Mouse (Mus musculus): ENCODE measurements at regions not wholly inside any gene's neighbourhood (a gene's known extent, or its start where the extent isn't known, plus 50 kb on each side); places are given as distances from the start of the nearest gene placed in this dataset.

DNA sequence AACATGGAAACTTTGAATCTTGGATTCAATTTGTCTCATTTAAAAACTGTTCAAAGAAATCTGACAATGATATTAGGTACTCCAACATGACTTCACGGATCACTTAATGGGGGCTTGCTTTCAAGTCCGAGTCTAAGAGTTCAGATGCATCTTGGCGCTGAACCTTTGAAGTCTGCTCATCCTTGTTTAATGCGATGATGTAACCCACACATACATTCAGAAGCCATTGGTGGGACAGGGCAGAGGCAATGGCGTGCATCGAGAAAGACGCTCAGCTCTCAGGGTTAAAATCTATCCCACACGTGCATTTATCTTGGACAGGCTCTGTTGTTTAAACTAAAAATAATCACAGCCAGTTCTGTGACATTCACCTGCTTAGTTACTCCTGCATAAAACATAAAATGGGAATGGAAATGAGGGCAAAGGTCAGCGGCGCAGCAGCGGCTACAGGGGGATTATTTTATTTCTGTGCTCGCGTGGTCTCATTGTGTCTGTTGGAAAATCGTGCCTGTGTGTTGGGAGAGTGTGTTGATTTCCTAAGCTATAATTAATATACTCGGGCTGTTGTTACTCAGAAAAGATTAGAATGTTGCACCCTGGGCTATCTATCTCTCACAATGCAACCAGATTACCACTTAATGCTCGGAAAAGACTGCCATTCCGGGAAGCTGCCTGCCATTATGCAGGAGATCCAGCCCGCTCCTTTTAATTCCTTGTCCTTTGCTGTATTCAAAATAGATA, 754.5 kb downstream of the Nedd1 start:
- peak overlapping the region; percentile 20; the same call in 1 of the 2 replicates for H3K9ac ChIP-seq (ENCODE audit: low read length)
- no peaks in the 10 kb centered on the region for H3K27me3 ChIP-seq (ENCODE audit: control insufficient read depth, insufficient read depth, low read length)
- 48% methylated on average over 18 of the region's 18 CpGs for WGBS
- peak overlapping the region; percentile 31; the same call in 1 of the 2 replicates for H3K27ac ChIP-seq (ENCODE audit: low read depth, low read length)
- H3K9me3 ChIP-seq (ENCODE audit: control insufficient read depth, low read length), result no peaks in the 10 kb centered on the region
- ATAC-seq (replicated peaks; ENCODE audit: low FRiP score) (peak; percentile 51; the same call in 1 of the 2 replicates), DNase-seq (ENCODE audit: low spot score) (no peak)
- no peak overlapping the region for H3K4me3 ChIP-seq (ENCODE audit: low read depth, low read length)
- peaks cover 4% of the 10 kb centered on the region; the same call in 1 of the 2 replicates for H3K4me1 ChIP-seq (replicated peaks; ENCODE audit: control insufficient read depth, insufficient read depth, low read length)
- H3K36me3 ChIP-seq (ENCODE audit: control insufficient read depth, insufficient read depth, low read length), result no peaks in the 10 kb centered on the region
- peak overlapping the region; percentile 24; the same call in 1 of the 2 replicates for H3K4me2 ChIP-seq (ENCODE audit: low read depth, low read length, severe bottlenecking)

DNA sequence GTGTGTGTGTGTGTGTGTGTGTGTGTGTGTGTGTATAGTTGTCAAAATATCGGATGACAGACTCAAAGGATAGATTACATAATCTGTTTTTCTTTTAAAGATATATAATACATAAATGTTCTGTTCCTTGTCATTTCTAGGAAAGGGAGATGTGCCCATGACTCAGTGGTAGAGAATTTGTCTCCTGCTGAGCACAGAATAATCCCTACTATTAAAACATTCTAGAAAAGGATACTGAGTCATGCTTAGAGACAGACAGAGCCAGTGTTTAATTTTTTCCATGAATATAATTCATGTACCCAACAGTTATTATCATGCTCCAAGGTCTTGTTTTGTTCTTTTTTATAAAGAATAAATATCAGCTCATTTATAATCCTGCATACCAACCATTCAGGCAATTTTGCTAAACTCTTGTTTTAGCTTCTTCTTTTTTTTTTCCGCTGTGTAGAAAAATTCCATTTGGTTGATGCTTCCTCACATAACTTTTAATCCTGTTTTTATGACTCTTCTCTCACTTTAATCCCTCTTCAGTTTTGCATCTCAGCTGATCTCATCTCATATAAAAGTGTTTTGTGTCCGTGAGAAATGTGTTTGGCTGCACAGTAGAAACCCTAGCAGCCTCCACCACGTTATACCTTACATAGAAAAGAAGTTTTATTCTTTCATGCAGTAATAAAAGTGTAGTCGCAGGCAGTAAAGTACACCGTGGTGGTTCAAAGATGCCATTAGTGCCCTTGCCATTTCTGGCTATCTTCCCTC, 762.3 kb downstream of the Nedd1 start:
- Histone ChIP-seq H3K36me3 (ENCODE audit: control insufficient read depth, insufficient read depth, low read length) (no peaks in the 10 kb centered on the region), H3K27me3 (ENCODE audit: control insufficient read depth, insufficient read depth, low read length) (no peaks in the 10 kb centered on the region), H3K4me3 (ENCODE audit: low read depth, low read length) (no peak overlapping the region), H3K4me1 (replicated peaks; ENCODE audit: control insufficient read depth, insufficient read depth, low read length) (no peaks in the 10 kb centered on the region), H3K9me3 (ENCODE audit: control insufficient read depth, low read length) (no peaks in the 10 kb centered on the region), H3K9ac (ENCODE audit: low read length) (no peak overlapping the region), H3K27ac (ENCODE audit: low read depth, low read length) (no peak overlapping the region), H3K4me2 (ENCODE audit: low read depth, low read length, severe bottlenecking) (no peak overlapping the region)
- WGBS, result 66% methylated on average over 6 of the region's 6 CpGs
- no peak for ATAC-seq (replicated peaks; ENCODE audit: low FRiP score)
- DNase-seq (ENCODE audit: low spot score), result no peak

DNA sequence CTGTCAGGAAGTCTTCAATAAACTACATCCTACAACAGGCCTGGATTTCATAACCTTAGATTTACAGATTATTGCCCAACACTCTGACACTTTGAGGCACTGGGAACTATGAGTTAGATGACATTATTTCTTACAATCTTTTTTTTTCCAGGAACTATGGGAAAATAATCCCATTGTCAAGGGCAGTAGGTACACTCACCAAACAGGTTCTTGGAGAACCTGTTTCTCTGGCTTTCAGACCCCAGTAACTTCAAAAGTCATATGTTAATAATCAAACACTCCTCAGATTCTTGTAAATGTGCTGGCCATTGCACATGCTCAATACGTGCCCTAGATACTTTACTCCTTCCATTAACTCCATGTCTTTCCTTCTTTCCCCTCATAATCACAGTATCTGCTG, 769.1 kb downstream of the Nedd1 start:
- H3K4me3 ChIP-seq (ENCODE audit: low read depth, low read length), result no peak overlapping the region
- WGBS, result 95% methylated on average over 1 of the region's 1 CpGs

DNA sequence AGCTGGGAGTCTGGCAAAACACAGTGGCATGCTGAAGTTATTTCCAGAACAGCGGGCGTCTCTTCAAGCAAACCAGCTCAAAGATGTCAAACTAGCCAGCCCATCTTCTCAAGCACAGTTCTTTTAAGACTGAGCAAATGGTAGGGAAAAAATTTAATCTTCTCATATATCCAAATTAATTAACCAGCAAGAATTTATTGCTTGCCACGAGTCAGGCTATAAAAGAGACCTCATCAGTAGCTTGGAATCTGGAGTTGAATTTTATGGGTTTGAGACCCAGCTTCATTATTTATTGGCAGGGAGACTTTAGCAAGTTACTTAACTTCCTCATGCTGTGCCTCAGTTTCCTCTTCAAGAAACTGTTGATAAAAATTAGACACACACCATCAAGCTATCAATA, 742.5 kb upstream of the Tmpo start:
- H3K27ac ChIP-seq (ENCODE audit: low read depth, low read length), result no peak overlapping the region
- no peak overlapping the region for H3K4me3 ChIP-seq (ENCODE audit: low read depth, low read length)
- no peaks in the 10 kb centered on the region for H3K27me3 ChIP-seq (ENCODE audit: control insufficient read depth, insufficient read depth, low read length)
- no peaks in the 10 kb centered on the region for H3K4me1 ChIP-seq (replicated peaks; ENCODE audit: control insufficient read depth, insufficient read depth, low read length)
- no peaks in the 10 kb centered on the region for H3K9me3 ChIP-seq (ENCODE audit: control insufficient read depth, low read length)
- ATAC-seq (replicated peaks; ENCODE audit: low FRiP score), result no peak
- no peak overlapping the region for H3K4me2 ChIP-seq (ENCODE audit: low read depth, low read length, severe bottlenecking)
- H3K36me3 ChIP-seq (ENCODE audit: control insufficient read depth, insufficient read depth, low read length), result no peaks in the 10 kb centered on the region
- WGBS, result 86% methylated on average over 3 of the region's 3 CpGs
- DNase-seq (ENCODE audit: low spot score), result no peak
- H3K9ac ChIP-seq (ENCODE audit: low read length), result no peak overlapping the region

More for the DNA sequence above, 769.1 kb downstream of the Nedd1 start:
- Histone ChIP-seq H3K4me1 (replicated peaks; ENCODE audit: control insufficient read depth, insufficient read depth, low read length) (no peaks in the 10 kb centered on the region), H3K27me3 (ENCODE audit: control insufficient read depth, insufficient read depth, low read length) (no peaks in the 10 kb centered on the region), H3K9me3 (ENCODE audit: control insufficient read depth, low read length) (no peaks in the 10 kb centered on the region), H3K36me3 (ENCODE audit: control insufficient read depth, insufficient read depth, low read length) (no peaks in the 10 kb centered on the region), H3K27ac (ENCODE audit: low read depth, low read length) (no peak overlapping the region), H3K9ac (ENCODE audit: low read length) (no peak overlapping the region), H3K4me2 (ENCODE audit: low read depth, low read length, severe bottlenecking) (no peak overlapping the region)
- DNase-seq (ENCODE audit: low spot score) (no peak), ATAC-seq (replicated peaks; ENCODE audit: low FRiP score) (no peak)

DNA sequence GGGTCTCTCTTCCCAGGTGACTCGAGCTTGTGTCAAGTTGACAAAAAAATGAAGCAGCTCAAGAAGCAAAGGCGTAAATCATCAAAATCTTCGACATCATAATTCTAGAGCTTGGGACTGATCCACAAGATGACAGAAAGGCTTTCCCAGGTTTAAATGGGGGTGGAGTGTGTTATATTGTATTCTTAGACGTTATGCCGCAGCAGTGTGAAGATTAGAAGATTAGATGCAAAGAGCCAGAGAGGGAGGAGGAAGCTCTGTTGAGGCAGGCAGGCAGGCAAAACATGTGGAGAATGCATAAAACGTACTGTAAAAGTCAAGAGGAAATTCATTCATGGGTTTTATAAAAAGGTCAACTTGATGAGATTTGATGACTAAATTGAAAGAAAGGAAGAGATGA, 708.7 kb upstream of the Tmpo start:
- Histone ChIP-seq H3K4me2 (ENCODE audit: low read depth, low read length, severe bottlenecking) (no peak overlapping the region), H3K4me1 (replicated peaks; ENCODE audit: control insufficient read depth, insufficient read depth, low read length) (no peaks in the 10 kb centered on the region), H3K36me3 (ENCODE audit: control insufficient read depth, insufficient read depth, low read length) (no peaks in the 10 kb centered on the region), H3K27me3 (ENCODE audit: control insufficient read depth, insufficient read depth, low read length) (no peaks in the 10 kb centered on the region), H3K9me3 (ENCODE audit: control insufficient read depth, low read length) (no peaks in the 10 kb centered on the region), H3K9ac (ENCODE audit: low read length) (no peak overlapping the region), H3K27ac (ENCODE audit: low read depth, low read length) (no peak overlapping the region), H3K4me3 (ENCODE audit: low read depth, low read length) (no peak overlapping the region)
- no peak for DNase-seq (ENCODE audit: low spot score)
- WGBS, result 88% methylated on average over 6 of the region's 6 CpGs
- ATAC-seq (replicated peaks; ENCODE audit: low FRiP score), result no peak

DNA sequence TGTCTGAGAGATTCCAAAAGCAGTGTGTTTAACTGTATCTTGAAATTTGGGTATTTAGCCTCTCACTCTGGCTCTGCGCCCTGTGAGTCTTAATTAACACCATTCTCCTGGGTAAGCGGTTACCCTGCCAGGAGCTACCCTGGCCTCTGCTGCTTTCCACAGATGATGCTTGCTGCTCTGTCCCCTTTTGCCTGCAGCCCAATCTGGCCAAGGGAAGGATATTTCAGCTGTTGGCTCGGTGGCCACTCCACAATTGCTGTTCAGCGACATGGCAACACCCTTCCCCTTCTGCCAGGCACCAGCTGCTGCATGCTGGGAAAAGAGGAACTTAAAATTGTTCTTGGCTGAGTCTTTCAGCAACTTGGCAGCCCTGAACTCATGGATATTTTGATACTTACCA, 707.4 kb upstream of the Tmpo start:
- Histone ChIP-seq H3K9ac (ENCODE audit: low read length) (no peak overlapping the region), H3K9me3 (ENCODE audit: control insufficient read depth, low read length) (no peaks in the 10 kb centered on the region), H3K27ac (ENCODE audit: low read depth, low read length) (no peak overlapping the region), H3K27me3 (ENCODE audit: control insufficient read depth, insufficient read depth, low read length) (no peaks in the 10 kb centered on the region), H3K4me1 (replicated peaks; ENCODE audit: control insufficient read depth, insufficient read depth, low read length) (no peaks in the 10 kb centered on the region), H3K4me3 (ENCODE audit: low read depth, low read length) (no peak overlapping the region), H3K36me3 (ENCODE audit: control insufficient read depth, insufficient read depth, low read length) (no peaks in the 10 kb centered on the region), H3K4me2 (ENCODE audit: low read depth, low read length, severe bottlenecking) (no peak overlapping the region)
- 74% methylated on average over 4 of the region's 4 CpGs for WGBS
- ATAC-seq (replicated peaks; ENCODE audit: low FRiP score), result no peak
- DNase-seq (ENCODE audit: low spot score), result no peak

DNA sequence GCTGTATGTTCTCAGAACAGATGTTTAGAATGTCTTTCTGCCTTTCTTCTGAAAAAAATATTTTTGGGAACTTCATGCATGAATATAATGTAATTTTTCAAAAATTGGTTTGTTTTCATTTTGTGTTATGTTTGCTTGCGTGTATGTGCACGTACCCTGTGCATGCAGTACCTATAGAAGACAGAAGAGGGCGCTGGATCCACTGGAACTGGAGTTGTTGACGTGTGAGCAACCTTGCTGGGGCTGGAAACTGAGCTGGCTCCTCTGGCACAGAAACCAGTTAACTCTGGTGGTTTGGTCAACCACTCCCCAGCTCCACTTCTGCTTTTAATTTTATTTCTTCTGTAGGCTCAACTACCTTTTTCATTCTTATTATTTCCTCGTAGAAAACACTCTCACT, 702.0 kb upstream of the Tmpo start:
- peak; percentile 60 for DNase-seq (ENCODE audit: low spot score)
- Histone ChIP-seq H3K4me1 (replicated peaks; ENCODE audit: control insufficient read depth, insufficient read depth, low read length) (peaks cover 6% of the 10 kb centered on the region; the same call in 1 of the 2 replicates), H3K4me2 (ENCODE audit: low read depth, low read length, severe bottlenecking) (no peak overlapping the region), H3K9ac (ENCODE audit: low read length) (no peak overlapping the region), H3K9me3 (ENCODE audit: control insufficient read depth, low read length) (no peaks in the 10 kb centered on the region), H3K27me3 (ENCODE audit: control insufficient read depth, insufficient read depth, low read length) (no peaks in the 10 kb centered on the region), H3K4me3 (ENCODE audit: low read depth, low read length) (no peak overlapping the region), H3K27ac (ENCODE audit: low read depth, low read length) (no peak overlapping the region), H3K36me3 (ENCODE audit: control insufficient read depth, insufficient read depth, low read length) (no peaks in the 10 kb centered on the region)
- WGBS, result 65% methylated on average over 5 of the region's 5 CpGs
- no peak for ATAC-seq (replicated peaks; ENCODE audit: low FRiP score)

DNA sequence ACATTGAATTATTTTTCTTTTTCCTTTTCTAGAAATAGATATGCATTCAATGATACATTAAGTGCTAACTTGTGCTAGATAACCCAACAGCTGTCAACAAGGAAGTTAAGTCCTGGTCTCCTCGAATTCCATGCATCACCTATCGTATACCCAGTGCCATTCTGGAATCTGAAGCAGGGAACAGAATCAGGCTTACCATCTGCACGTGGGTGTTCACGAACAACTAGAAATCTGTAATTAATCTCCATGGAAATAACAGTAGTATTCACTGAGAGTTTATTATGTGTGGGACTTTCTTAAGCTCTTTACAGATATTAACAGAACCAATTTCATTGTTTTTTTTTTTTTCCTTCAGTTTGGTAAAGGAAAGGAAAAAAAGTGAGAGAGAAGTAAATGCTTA, 701.4 kb upstream of the Tmpo start:
- no peak for DNase-seq (ENCODE audit: low spot score)
- WGBS, result 79% methylated on average over 4 of the region's 4 CpGs
- Histone ChIP-seq H3K4me2 (ENCODE audit: low read depth, low read length, severe bottlenecking) (no peak overlapping the region), H3K4me3 (ENCODE audit: low read depth, low read length) (no peak overlapping the region), H3K9me3 (ENCODE audit: control insufficient read depth, low read length) (no peaks in the 10 kb centered on the region), H3K27ac (ENCODE audit: low read depth, low read length) (no peak overlapping the region), H3K4me1 (replicated peaks; ENCODE audit: control insufficient read depth, insufficient read depth, low read length) (peaks cover 6% of the 10 kb centered on the region; the same call in 1 of the 2 replicates), H3K9ac (ENCODE audit: low read length) (no peak overlapping the region), H3K27me3 (ENCODE audit: control insufficient read depth, insufficient read depth, low read length) (no peaks in the 10 kb centered on the region), H3K36me3 (ENCODE audit: control insufficient read depth, insufficient read depth, low read length) (no peaks in the 10 kb centered on the region)
- no peak for ATAC-seq (replicated peaks; ENCODE audit: low FRiP score)

All from forebrain, embryonic 11.5 days (tissue).